In genomic region chr5:52515246-52516021, GRCm38 (mm10) we compare ENCODE assay signal across 8 mouse cellular contexts. TPM values are rescaled to one million over a fixed set of nuclear protein-coding genes. Genes with fewer than 3 reads are reported as not detected.
DNase-seq lines count a peak whose midpoint lies in the region; ATAC-seq and TF ChIP-seq lines count a peak whose summit lies in the region.

No protein-coding gene starts in this region.

- no peak for ATAC-seq in limb, embryonic 11.5 days (ENCODE audit: insufficient number of reproducible peaks, low FRiP score, low TSS enrichment, low read depth)
- peak; percentile 55; the same call in 1 of the 2 replicates for ATAC-seq in midbrain, embryonic 14.5 days (ENCODE audit: low FRiP score, low TSS enrichment)
- no peak for ATAC-seq in stomach, embryonic 14.5 days (ENCODE audit: insufficient number of reproducible peaks, insufficient read depth, low FRiP score, low read depth)

- no peak for TF ChIP-seq POLR2A in kidney, adult 2 months (IDR thresholded peaks at IDR 0.05; ENCODE audit: low read depth, low read length)

- H3K4me2 ChIP-seq in limb, embryonic 11.5 days (ENCODE audit: low read depth, severe bottlenecking), result peak overlapping the region; percentile 32; the same call in 1 of the 2 replicates
- H3K4me2 ChIP-seq in midbrain, embryonic 14.5 days (ENCODE audit: low read length), result peak overlapping the region; percentile 63
- peak overlapping the region; percentile 41 for H3K4me2 ChIP-seq in stomach, embryonic 14.5 days (replicated peaks; ENCODE audit: low read depth, low read length)

- no peak overlapping the region for H3K27ac ChIP-seq in kidney, adult 2 months (ENCODE audit: insufficient read depth, low read depth, low read length)
- no peak overlapping the region for H3K27ac ChIP-seq in limb, embryonic 11.5 days (replicated peaks; ENCODE audit: low read depth, low read length)
- 0 out of 2 replicates have a peak overlapping the region, but pooled peaks have one; percentile 43 for H3K27ac ChIP-seq in midbrain, embryonic 14.5 days (replicated peaks; ENCODE audit: low read depth, low read length)
- H3K27ac ChIP-seq in stomach, embryonic 14.5 days (ENCODE audit: low read length), result no peak overlapping the region

- no peaks in the 10 kb centered on the region for H3K9me3 ChIP-seq in limb, embryonic 11.5 days (ENCODE audit: control insufficient read depth, low read length)
- no peaks in the 10 kb centered on the region for H3K9me3 ChIP-seq in midbrain, embryonic 14.5 days (ENCODE audit: control insufficient read depth, low read length)
- no peaks in the 10 kb centered on the region for H3K9me3 ChIP-seq in stomach, embryonic 14.5 days (ENCODE audit: control insufficient read depth, low read depth, low read length)

- no peak overlapping the region for H3K4me3 ChIP-seq in kidney, adult 2 months (ENCODE audit: insufficient read depth, low read depth, low read length)
- 0 out of 2 replicates have a peak overlapping the region, but pooled peaks have one; percentile 5 for H3K4me3 ChIP-seq in limb, embryonic 11.5 days (ENCODE audit: low read depth, low read length)
- peak overlapping the region; percentile 29 for H3K4me3 ChIP-seq in midbrain, embryonic 14.5 days (replicated peaks; ENCODE audit: low read depth, low read length)
- H3K4me3 ChIP-seq in stomach, embryonic 14.5 days (ENCODE audit: low read depth, low read length), result peak overlapping the region; percentile 9; the same call in 1 of the 2 replicates

- peaks cover 4% of the 10 kb centered on the region; the same call in 1 of the 2 replicates for H3K4me1 ChIP-seq in kidney, adult 2 months (ENCODE audit: control insufficient read depth, insufficient read depth, low read length)
- 0 out of 2 replicates have a peak, but pooled peaks cover 3% of the 10 kb centered on the region for H3K4me1 ChIP-seq in limb, embryonic 11.5 days (ENCODE audit: control insufficient read depth, insufficient read depth, low read length)
- H3K4me1 ChIP-seq in midbrain, embryonic 14.5 days (ENCODE audit: control insufficient read depth, insufficient read depth, low read length), result peaks cover 4% of the 10 kb centered on the region; the same call in 1 of the 2 replicates
- no peaks in the 10 kb centered on the region for H3K4me1 ChIP-seq in stomach, embryonic 14.5 days (ENCODE audit: control insufficient read depth, insufficient read depth, low read length)

- H3K36me3 ChIP-seq in kidney, adult 2 months (ENCODE audit: control insufficient read depth, insufficient read depth, low read length), result no peaks in the 10 kb centered on the region
- no peaks in the 10 kb centered on the region for H3K36me3 ChIP-seq in limb, embryonic 11.5 days (ENCODE audit: control insufficient read depth, insufficient read depth, low read length)
- H3K36me3 ChIP-seq in midbrain, embryonic 14.5 days (ENCODE audit: control insufficient read depth, insufficient read depth, low read length), result no peaks in the 10 kb centered on the region
- no peaks in the 10 kb centered on the region for H3K36me3 ChIP-seq in stomach, embryonic 14.5 days (ENCODE audit: control insufficient read depth, insufficient read depth, low read length)

- H3K9ac ChIP-seq in limb, embryonic 11.5 days (ENCODE audit: low read length), result no peak overlapping the region
- peak overlapping the region; percentile 53 for H3K9ac ChIP-seq in midbrain, embryonic 14.5 days (replicated peaks; ENCODE audit: low read length)
- no peak overlapping the region for H3K9ac ChIP-seq in stomach, embryonic 14.5 days (replicated peaks; ENCODE audit: low read depth, low read length)

- H3K27me3 ChIP-seq in kidney, adult 2 months (replicated peaks; ENCODE audit: control insufficient read depth, insufficient read depth, low read length), result no peaks in the 10 kb centered on the region
- H3K27me3 ChIP-seq in limb, embryonic 11.5 days (ENCODE audit: control insufficient read depth, insufficient read depth, low read length), result peaks cover 6% of the 10 kb centered on the region
- H3K27me3 ChIP-seq in midbrain, embryonic 14.5 days (ENCODE audit: control insufficient read depth, insufficient read depth, low read length), result no peaks in the 10 kb centered on the region
- no peaks in the 10 kb centered on the region for H3K27me3 ChIP-seq in stomach, embryonic 14.5 days (ENCODE audit: control insufficient read depth, insufficient read depth, low read length)

- 29% methylated on average over 22 of the region's 22 CpGs for WGBS in kidney, adult 2 months
- 33% methylated on average over 22 of the region's 22 CpGs for WGBS in limb, embryonic 11.5 days
- 18% methylated on average over 22 of the region's 22 CpGs for WGBS in midbrain, embryonic 14.5 days
- WGBS in stomach, embryonic 14.5 days, result 30% methylated on average over 22 of the region's 22 CpGs

- peak; percentile 38 to 52 for DNase-seq in urinary bladder, adult 18-20 months (ENCODE audit: low spot score in 2 of 2)
- DNase-seq in urinary bladder, postnatal 10 days (ENCODE audit: low spot score), result no peak
- DNase-seq in embryo, embryonic 9.5 days (ENCODE audit: extremely low spot score), result peak; percentile 72
- DNase-seq in heart, adult 18-20 months, result peak; percentile 50 to 84
- peak; percentile 64 for DNase-seq in kidney, adult 2 months
- DNase-seq in limb, embryonic 11.5 days (ENCODE audit: low spot score), result peak; percentile 77
- peak; percentile 91 for DNase-seq in midbrain, embryonic 14.5 days

- peak; percentile 74 for TF ChIP-seq CTCF in kidney, adult 2 months (conservative IDR thresholded peaks at IDR 0.05; ENCODE audit: insufficient read depth, insufficient read length, low read depth, low read length)

RNA-seq across cellular contexts. Expression of gene Ccdc149, which starts 44.1 kb away (rescaled TPM):
- total RNA-seq in heart, adult 18-20 months (2021), result 1 to 10 TPM; 7.6 TPM
- polyA plus RNA-seq in kidney, adult 2 months (2012; rRNA removed), result 1.4 and 1.7 TPM in 2 replicates
- polyA plus RNA-seq in limb, embryonic 11.5 days (2014; fragmentation: Nextera tagmentation; extraction: Ambion mirVana), result 0.68 and 0.98 TPM in 2 replicates
- polyA plus RNA-seq in midbrain, embryonic 14.5 days (2014; fragmentation: Nextera tagmentation; extraction: Ambion mirVana), result 9.3 and 9.5 TPM in 2 replicates
- 3.4 and 4.3 TPM in 2 replicates for polyA plus RNA-seq in stomach, embryonic 14.5 days (2014; fragmentation: Nextera tagmentation; extraction: Ambion mirVana)

RNA-seq across cellular contexts. Expression of gene Lgi2, which starts 50.8 kb away (rescaled TPM):
- total RNA-seq in heart, adult 18-20 months (2021), result under 1 TPM; 0.54 to 0.57 TPM
- 0.25 and 0.39 TPM in 2 replicates for polyA plus RNA-seq in kidney, adult 2 months (2012; rRNA removed)
- 0.79 and 1.2 TPM in 2 replicates for polyA plus RNA-seq in limb, embryonic 11.5 days (2014; fragmentation: Nextera tagmentation; extraction: Ambion mirVana)
- polyA plus RNA-seq in midbrain, embryonic 14.5 days (2014; fragmentation: Nextera tagmentation; extraction: Ambion mirVana), result 3.4 and 5.3 TPM in 2 replicates
- 17.2 and 17.5 TPM in 2 replicates for polyA plus RNA-seq in stomach, embryonic 14.5 days (2014; fragmentation: Nextera tagmentation; extraction: Ambion mirVana)
